Mouse (Mus musculus) ZHBTc4 (cell line): Measurements from ENCODE around the gene Clec4a2.
"Not testable (repeated sequence)": the region's sequence is repeated elsewhere in the genome, so short reads cannot be mapped to it uniquely, and the experiment has no call there.

Experiments
- DNase-seq: peaks from one replicate; pipeline ENCODE4 v3.0.0-alpha.2; 2011; ENCODE audit warnings: low read depth, low spot score

The Clec4a2 gene

GRCm38 (mm10) chr6:123106128-123106527 lies at the start of gene Clec4a2:
TSS of gene Clec4a2 (plus strand) at chr6:123106428.
- not testable (repeated sequence) for DNase-seq

GRCm38 (mm10) chr6:123095125-123095843 lies 10.9 kb upstream of the Clec4a2 start:
- no peak for DNase-seq

- DNase-seq = no peak
Observed at GRCm38 (mm10) chr6:123123195-123123594, 17.0 kb downstream of the Clec4a2 start.

GRCm38 (mm10) chr6:123127173-123127572 lies 20.9 kb downstream of the Clec4a2 start:
- no peak for DNase-seq

- peak; percentile 67 for DNase-seq
Observed at GRCm38 (mm10) chr6:123137766-123138526, 31.7 kb downstream of the Clec4a2 start.

GRCm38 (mm10) chr6:123170106-123170505 lies 63.9 kb downstream of the Clec4a2 start:
- DNase-seq = no peak

- no peak for DNase-seq
Observed at GRCm38 (mm10) chr6:123171040-123171439, 64.8 kb downstream of the Clec4a2 start.

- DNase-seq = no peak
Observed at GRCm38 (mm10) chr6:123172593-123172992, 66.4 kb downstream of the Clec4a2 start, which contains the start of gene Clec4b2. TSS of gene Clec4b2 (plus strand) at chr6:123172893.

GRCm38 (mm10) chr6:123175549-123175948 lies 69.3 kb downstream of the Clec4a2 start:
- no peak for DNase-seq

GRCm38 (mm10) chr6:123184862-123185261 lies 78.6 kb downstream of the Clec4a2 start:
- peak; percentile 32 for DNase-seq
